Mouse (Mus musculus) ES-Bruce4 (cell line): ENCODE data around the gene Sncg.

Experiments
- CTCF ChIP-seq: IDR thresholded peaks from one replicate; pipeline ENCODE4 v1.8.1; 2011; ENCODE audit warnings: low read depth, low read length
- EP300 ChIP-seq: IDR thresholded peaks from 2 replicates; pipeline ENCODE4 v1.6.1; 2011; ENCODE audit warnings: low read depth, low read length; ENCODE audit not compliant: insufficient read depth
- POLR2A ChIP-seq: IDR thresholded peaks from one replicate; pipeline ENCODE4 v1.8.1; 2011; ENCODE audit warnings: low read length; ENCODE audit not compliant: insufficient read depth

DNA sequence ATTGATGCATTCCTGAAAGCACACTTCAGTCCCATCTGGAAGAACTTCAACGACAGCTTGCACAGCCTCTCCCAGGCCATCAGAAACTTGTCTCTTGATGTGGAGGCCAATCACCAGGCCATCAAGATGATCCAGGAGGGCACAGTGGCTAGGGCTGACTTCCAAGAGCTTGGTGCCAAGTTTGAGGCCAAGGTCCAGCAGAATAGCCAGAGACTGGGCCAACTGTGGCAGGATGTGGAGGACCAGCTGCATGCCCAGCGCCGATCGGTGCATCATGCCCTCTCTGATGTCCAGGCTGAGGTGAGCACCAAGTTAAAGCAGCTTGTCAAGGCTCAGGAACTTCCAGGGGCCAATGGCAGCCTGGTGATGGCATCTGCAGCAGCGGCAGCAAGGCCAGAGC, 23.3 kb upstream of the Sncg start:
- TF ChIP-seq POLR2A, result no peak
- no peak for TF ChIP-seq EP300
- TF ChIP-seq CTCF, result no peak
